Mouse (Mus musculus) myocyte (in vitro differentiated cells): ENCODE measurements around the gene Tmed1. TPM values are rescaled to one million over a fixed set of nuclear protein-coding genes. Genes with fewer than 3 reads are reported as not detected.
"Not testable (repeated sequence)": the region's sequence is repeated elsewhere in the genome, so short reads cannot be mapped to it uniquely, and the experiment has no call there.

Experiments
- H3K27me3 ChIP-seq: one replicate; pipeline ENCODE4 v1.6.1; 2011; ENCODE audit not compliant: control insufficient read depth, insufficient read depth, insufficient read length
- H3K36me3 ChIP-seq: one replicate; pipeline ENCODE4 v1.6.1; 2011; ENCODE audit not compliant: control insufficient read depth, insufficient read depth
- H3K4me2 ChIP-seq: one replicate; pipeline ENCODE4 v1.6.1; 2011; ENCODE audit warnings: low read depth, control low read depth
- H3K4me3 ChIP-seq: one replicate; pipeline ENCODE4 v1.5.1; 2011; ENCODE audit warnings: mild to moderate bottlenecking, control low read depth, moderate library complexity
- H3K79me2 ChIP-seq: one replicate; pipeline ENCODE4 v1.6.1; 2011; ENCODE audit not compliant: control insufficient read depth, insufficient read depth
- H3ac ChIP-seq: one replicate; pipeline ENCODE4 v1.6.1; 2011; ENCODE audit not compliant: control insufficient read depth, insufficient read length
- CEBPB ChIP-seq: IDR thresholded peaks from 2 replicates; pipeline ENCODE4 v1.6.1; 2011; ENCODE audit warnings: mild to moderate bottlenecking, moderate library complexity; ENCODE audit not compliant: poor library complexity, insufficient read depth, severe bottlenecking
- E2F4 ChIP-seq: IDR thresholded peaks from one replicate; pipeline ENCODE4 v1.6.1; 2011; ENCODE audit warnings: mild to moderate bottlenecking, control low read depth, moderate library complexity; ENCODE audit not compliant: insufficient read depth
- MAX ChIP-seq: IDR thresholded peaks from one replicate; pipeline ENCODE4 v1.6.1; 2011; ENCODE audit warnings: low read depth, mild to moderate bottlenecking, control low read depth
- MYOD1 ChIP-seq, 3 experiments: IDR thresholded peaks; one replicate each; pipeline ENCODE4 v1.6.1; 2011; ENCODE audit warnings: control low read depth in 2 of 3, low read depth in 2 of 3, mild to moderate bottlenecking in 2 of 3, moderate library complexity in 1 of 3; ENCODE audit not compliant: insufficient read length in 2 of 3, control insufficient read depth in 1 of 3
- MYOG ChIP-seq, 3 experiments: IDR thresholded peaks; one replicate each; pipeline ENCODE4 v1.6.1; 2011; ENCODE audit warnings: control low read depth in 2 of 3, low read depth in 2 of 3, mild to moderate bottlenecking in 2 of 3; ENCODE audit not compliant: insufficient read length in 2 of 3, control insufficient read depth in 1 of 3, insufficient read depth in 1 of 3
- POLR2A ChIP-seq: IDR thresholded peaks from one replicate; pipeline ENCODE4 v1.6.1; 2011; ENCODE audit warnings: low read depth, mild to moderate bottlenecking, control low read depth, moderate library complexity; ENCODE audit not compliant: insufficient read length
- POLR2AphosphoS2 ChIP-seq: IDR thresholded peaks from one replicate; pipeline ENCODE4 v1.6.1; 2011; ENCODE audit warnings: low read depth, control low read depth; ENCODE audit not compliant: insufficient read length
- REST ChIP-seq: IDR thresholded peaks from one replicate; pipeline ENCODE4 v1.6.1; 2011; ENCODE audit warnings: mild to moderate bottlenecking, control low read depth, moderate library complexity; ENCODE audit not compliant: insufficient read depth, insufficient read length
- SRF ChIP-seq: IDR thresholded peaks from one replicate; pipeline ENCODE4 v1.6.1; 2011; ENCODE audit warnings: low read depth; ENCODE audit not compliant: control insufficient read depth, insufficient read length
- TCF12 ChIP-seq: IDR thresholded peaks from one replicate; pipeline ENCODE4 v1.6.1; 2011; ENCODE audit warnings: mild to moderate bottlenecking, control low read depth; ENCODE audit not compliant: poor library complexity, insufficient read depth, severe bottlenecking
- TCF3 ChIP-seq: IDR thresholded peaks from one replicate; pipeline ENCODE4 v1.6.1; 2011; ENCODE audit warnings: low read depth, control low read depth; ENCODE audit not compliant: insufficient read length
- USF1 ChIP-seq: IDR thresholded peaks from one replicate; pipeline ENCODE4 v1.6.1; 2011; ENCODE audit warnings: low read depth, mild to moderate bottlenecking, control low read depth, moderate library complexity
- polyA plus RNA-seq: library from polyadenylated mRNA; unstranded; fragments of >200 nt; fragmentation: generic; extraction: Trizol; gene quantifications from one replicate; pipeline ENCODE4 v1.2.1, GENCODE M21; 2012; ENCODE audit warnings: missing spikeins

The Tmed1 gene
- polyA plus RNA-seq, 1 experiment: 47.3 TPM

DNA sequence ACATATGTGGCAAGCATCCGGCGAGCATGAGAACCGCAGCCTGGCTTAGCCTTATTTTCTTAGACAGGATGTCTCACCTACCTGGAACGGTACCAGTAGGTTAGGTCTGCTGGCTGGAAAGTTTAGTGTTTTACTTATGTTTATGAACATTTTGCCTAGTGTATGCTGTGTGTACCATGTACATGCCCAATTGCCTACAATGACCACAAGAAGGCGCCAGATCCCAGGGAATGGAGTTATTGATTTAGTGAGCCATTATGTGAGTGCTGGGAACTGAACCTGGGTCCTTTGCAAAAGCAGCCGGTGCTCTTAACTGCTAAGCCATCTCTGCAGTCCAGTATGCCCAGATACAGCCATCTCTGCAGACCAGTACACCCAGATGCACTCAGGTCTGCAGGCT is 32.3 kb downstream of the Tmed1 start:
- H3K36me3 ChIP-seq: peaks cover 72% of the 10 kb centered on the region
- H3K27me3 ChIP-seq: no peaks in the 10 kb centered on the region
- H3K4me2 ChIP-seq: no peak overlapping the region
- no peak overlapping the region for H3K4me3 ChIP-seq
- H3K79me2 ChIP-seq: no peaks in the 10 kb centered on the region
- H3ac ChIP-seq: no peak overlapping the region
- TF ChIP-seq MAX (no peak), USF1 (no peak), MYOD1 (IDR thresholded peaks at IDR 0.05; ENCODE audit: control insufficient read depth in 1 of 3, insufficient read length in 2 of 3, low read depth in 2 of 3) (no peak)

DNA sequence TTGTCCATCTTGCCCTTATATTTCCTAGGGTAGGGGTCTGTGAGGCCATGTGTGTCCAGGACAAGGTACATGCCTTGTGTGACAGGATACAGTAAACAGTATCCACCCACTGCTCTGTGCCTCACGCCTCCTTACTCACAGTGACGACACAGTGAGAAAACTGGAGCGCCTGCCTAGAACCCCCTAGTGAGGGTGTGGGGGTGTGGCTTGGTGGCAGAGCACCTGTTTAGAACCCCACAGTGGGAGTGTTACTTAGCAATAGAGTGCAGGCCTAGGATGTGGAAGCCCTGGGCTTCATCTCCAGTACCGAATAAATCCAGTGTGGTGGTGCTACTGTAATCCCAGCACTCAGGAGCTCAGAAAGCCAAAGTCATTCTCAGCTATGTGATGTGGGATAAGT is 37.1 kb downstream of the Tmed1 start:
- Histone ChIP-seq H3K4me2 (no peak overlapping the region), H3ac (no peak overlapping the region), H3K4me3 (no peak overlapping the region), H3K27me3 (no peaks in the 10 kb centered on the region), H3K79me2 (no peaks in the 10 kb centered on the region), H3K36me3 (peaks cover 74% of the 10 kb centered on the region)
- TF ChIP-seq REST: no peak
- TF ChIP-seq SRF: no peak
- TF ChIP-seq E2F4: no peak
- TF ChIP-seq MYOD1 (IDR thresholded peaks at IDR 0.05; ENCODE audit: control insufficient read depth in 1 of 3, insufficient read length in 2 of 3, low read depth in 2 of 3): no peak

DNA sequence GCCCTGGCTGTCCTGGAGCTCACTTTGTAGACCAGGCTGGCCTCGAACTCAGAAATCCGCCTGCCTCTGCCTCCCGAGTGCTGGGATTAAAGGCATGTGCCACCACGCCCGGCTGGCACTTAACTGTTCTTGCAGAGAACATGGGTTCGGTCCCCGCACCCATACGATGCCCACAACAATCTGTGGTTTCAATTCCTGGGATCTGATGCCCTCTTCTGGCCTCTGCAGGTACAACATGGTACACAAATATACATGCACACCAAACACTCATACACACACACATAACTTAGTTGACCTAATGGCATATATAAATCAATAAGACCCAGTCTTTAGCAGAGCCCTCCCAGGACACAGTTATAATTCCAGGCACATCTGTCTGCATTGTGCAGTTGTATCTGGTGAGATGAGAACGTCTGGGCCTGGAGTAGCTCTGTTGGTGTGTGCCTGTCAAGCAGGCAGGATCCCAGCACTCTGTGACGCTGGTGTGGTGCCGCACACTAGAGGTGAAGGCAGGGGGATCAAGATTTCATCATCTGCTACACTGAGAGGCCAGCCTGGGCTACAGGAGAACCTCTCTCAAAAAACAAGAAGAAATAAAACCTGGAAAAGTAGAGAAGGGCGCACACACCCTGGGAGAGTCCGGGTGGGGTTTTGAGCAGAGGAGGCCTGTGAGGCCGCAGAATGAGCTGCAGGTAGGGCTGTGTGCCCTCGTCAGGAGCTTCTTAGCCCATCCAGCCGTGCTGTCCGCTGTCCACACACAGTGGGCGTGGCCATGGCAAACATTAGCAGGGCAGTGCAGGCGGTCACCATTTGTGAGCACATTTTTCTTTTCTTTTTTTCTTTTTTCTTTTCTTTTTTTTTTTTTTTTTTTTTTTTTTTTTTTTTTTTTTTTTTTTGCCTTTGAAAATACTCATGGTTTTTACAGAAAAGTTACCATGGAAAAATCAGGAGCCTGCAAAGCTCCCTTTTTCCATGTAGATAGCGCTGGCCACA is 40.7 kb downstream of the Tmed1 start:
- H3K36me3 ChIP-seq: peaks cover 49% of the 10 kb centered on the region

DNA sequence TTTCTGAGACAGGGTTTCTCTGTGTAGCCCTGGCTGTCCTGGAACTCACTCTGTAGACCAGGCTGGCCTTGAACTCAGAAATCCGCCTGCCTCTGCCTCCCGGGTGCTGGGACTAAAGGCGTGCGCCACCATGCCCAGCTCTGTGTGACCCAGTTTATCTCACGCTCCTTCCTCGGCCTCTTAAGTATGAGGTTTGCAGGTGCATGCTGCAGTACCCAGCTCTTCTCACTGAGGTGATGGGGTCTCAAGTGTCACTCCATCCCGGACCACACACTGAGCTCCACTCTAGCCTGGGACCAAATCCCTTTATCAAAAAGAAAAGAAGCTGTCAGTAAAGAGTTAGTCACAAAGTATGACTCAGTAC is 45.5 kb downstream of the Tmed1 start:
- Histone ChIP-seq H3K36me3 (peaks cover 21% of the 10 kb centered on the region), H3K79me2 (peaks cover 23% of the 10 kb centered on the region)
- not testable (repeated sequence) for H3ac ChIP-seq, H3K4me3 ChIP-seq, H3K27me3 ChIP-seq, H3K4me2 ChIP-seq

More for the DNA sequence above, 40.7 kb downstream of the Tmed1 start:
- Histone ChIP-seq H3ac (no peak overlapping the region), H3K4me3 (no peak overlapping the region), H3K79me2 (no peaks in the 10 kb centered on the region), H3K4me2 (no peak overlapping the region), H3K27me3 (no peaks in the 10 kb centered on the region)
- TF ChIP-seq MAX (no peak), POLR2A (peak; percentile 18)

DNA sequence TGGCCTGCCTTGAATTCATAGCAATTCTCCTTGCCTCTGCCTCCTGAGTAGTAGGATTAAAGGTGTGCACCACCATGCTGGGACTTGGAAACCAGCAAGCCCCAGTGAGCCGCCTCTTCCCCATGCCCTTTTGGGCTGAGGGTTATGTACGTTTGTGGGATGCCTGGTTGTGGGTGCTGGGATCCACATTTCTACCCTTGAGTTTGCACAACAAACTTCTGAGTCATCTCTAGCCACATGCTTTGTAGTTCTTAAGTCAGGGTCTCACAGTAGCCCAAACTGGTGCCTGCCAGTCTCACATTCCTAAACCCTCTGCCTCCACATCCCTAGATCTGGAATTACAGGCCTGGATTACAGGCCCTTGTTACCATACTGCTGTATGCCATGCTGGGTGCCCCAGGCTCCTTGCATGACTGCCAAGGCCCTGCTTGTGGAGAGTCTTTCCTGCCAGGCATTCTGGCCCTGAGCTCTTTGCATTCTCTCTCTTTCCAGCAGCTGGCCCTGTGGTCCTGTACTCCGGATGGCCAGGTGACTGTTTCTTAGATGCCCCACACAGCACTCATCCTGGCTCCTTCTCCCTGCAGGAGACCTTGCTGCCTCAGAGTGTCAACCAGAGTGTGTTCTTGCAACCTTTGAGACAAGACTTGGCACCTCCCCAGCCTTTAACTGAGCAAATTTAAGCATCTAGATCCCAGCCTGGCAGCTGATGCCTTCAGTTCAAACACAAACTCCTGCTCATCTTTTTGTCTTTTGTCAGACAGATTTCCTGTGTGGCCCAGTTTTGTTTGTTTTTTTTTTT is 46.1 kb downstream of the Tmed1 start:
- TF ChIP-seq TCF12 (no peak), REST (no peak), CEBPB (peak; percentile 64), E2F4 (no peak)
- Histone ChIP-seq H3K4me3 (no peak overlapping the region), H3K4me2 (peak overlapping the region; percentile 59)

DNA sequence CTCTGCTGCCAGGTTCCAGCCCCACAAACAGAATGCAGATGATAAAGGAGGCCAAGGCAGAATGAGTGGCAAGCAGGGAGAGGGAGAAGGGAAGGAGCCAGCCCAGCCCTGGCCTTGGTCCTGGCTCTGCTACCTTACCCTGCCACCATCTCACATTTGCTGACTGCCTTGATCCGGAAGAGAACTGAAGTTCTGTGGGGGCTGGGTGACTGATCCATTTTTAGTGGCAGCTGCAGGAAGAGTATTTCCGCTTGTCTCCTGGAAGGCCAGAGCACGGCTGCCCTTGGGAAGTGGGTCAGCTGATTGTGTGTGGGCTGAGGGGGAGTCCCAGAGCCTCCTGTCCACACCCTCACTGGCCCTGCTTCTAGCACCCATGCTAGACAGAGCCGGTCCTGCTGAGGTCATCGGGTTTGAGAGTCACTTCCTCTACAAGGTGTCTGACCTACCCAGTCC is 46.9 kb downstream of the Tmed1 start:
- H3ac ChIP-seq: no peak overlapping the region
- H3K36me3 ChIP-seq: peaks cover 28% of the 10 kb centered on the region
- H3K27me3 ChIP-seq: no peaks in the 10 kb centered on the region
- H3K4me3 ChIP-seq: no peak overlapping the region
- TF ChIP-seq MYOD1 (IDR thresholded peaks at IDR 0.05; ENCODE audit: control insufficient read depth in 1 of 3, insufficient read length in 2 of 3, low read depth in 2 of 3) (peak in 1 of 3 experiments; percentile 58), TCF3 (no peak), CEBPB (no peak), MAX (no peak), POLR2A (no peak), MYOG (IDR thresholded peaks at IDR 0.05; ENCODE audit: control insufficient read depth in 1 of 3, insufficient read depth in 1 of 3, insufficient read length in 2 of 3, low read depth in 2 of 3) (peak in 2 of 3 experiments; percentile 10 to 65), E2F4 (no peak), TCF12 (no peak), POLR2AphosphoS2 (peak; percentile 16), REST (peak; percentile 44), SRF (no peak), USF1 (peak; percentile 19)
- peaks cover 34% of the 10 kb centered on the region for H3K79me2 ChIP-seq
- H3K4me2 ChIP-seq: peak overlapping the region; percentile 59

More for the DNA sequence above, 46.1 kb downstream of the Tmed1 start:
- Histone ChIP-seq H3K27me3 (no peaks in the 10 kb centered on the region), H3ac (no peak overlapping the region), H3K36me3 (peaks cover 25% of the 10 kb centered on the region), H3K79me2 (peaks cover 29% of the 10 kb centered on the region)
